Mouse (Mus musculus) E14TG2a.4 (cell line): ENCODE data around the gene Gas7.

Experiments used
- H3K27me3 ChIP-seq: 2 replicates; pipeline ENCODE4 v1.6.1; 2014; ENCODE audit warnings: low read length, control low read depth; ENCODE audit not compliant: insufficient read depth
- H3K36me3 ChIP-seq: 2 replicates; pipeline ENCODE4 v1.6.1; 2014; ENCODE audit warnings: low read length, control low read depth; ENCODE audit not compliant: insufficient read depth
- H3K4me1 ChIP-seq: replicated peaks from 2 replicates; pipeline ENCODE4 v1.6.1; 2014; ENCODE audit warnings: low read depth, low read length, control low read depth
- H3K4me3 ChIP-seq: replicated peaks from 2 replicates; pipeline ENCODE4 v1.5.1; 2014; ENCODE audit warnings: mild to moderate bottlenecking, low read length
- H3K9me3 ChIP-seq: 2 replicates; pipeline ENCODE4 v1.6.1; 2014; ENCODE audit warnings: low read length, control low read depth
- CTCF ChIP-seq: conservative IDR thresholded peaks from 2 replicates; pipeline ENCODE4 v1.5.1; 2014; ENCODE audit warnings: low read length
- NANOG ChIP-seq: IDR thresholded peaks from 2 replicates; pipeline ENCODE4 v1.6.1; 2014; ENCODE audit warnings: borderline replicate concordance, low read length, mixed read lengths
- POU5F1 ChIP-seq: IDR thresholded peaks from 2 replicates; pipeline ENCODE4 v1.6.1; 2014; ENCODE audit warnings: low read length, borderline replicate concordance

Gene Gas7

GRCm38 (mm10) chr11:67581549-67581948 lies 126.3 kb downstream of the Gas7 start:
- no peak for TF ChIP-seq NANOG
- no peak for TF ChIP-seq POU5F1
- Histone ChIP-seq H3K4me1 (no peaks in the 10 kb centered on the region), H3K9me3 (peaks cover 8% of the 10 kb centered on the region), H3K4me3 (no peak overlapping the region), H3K36me3 (no peaks in the 10 kb centered on the region), H3K27me3 (no peaks in the 10 kb centered on the region)

DNA sequence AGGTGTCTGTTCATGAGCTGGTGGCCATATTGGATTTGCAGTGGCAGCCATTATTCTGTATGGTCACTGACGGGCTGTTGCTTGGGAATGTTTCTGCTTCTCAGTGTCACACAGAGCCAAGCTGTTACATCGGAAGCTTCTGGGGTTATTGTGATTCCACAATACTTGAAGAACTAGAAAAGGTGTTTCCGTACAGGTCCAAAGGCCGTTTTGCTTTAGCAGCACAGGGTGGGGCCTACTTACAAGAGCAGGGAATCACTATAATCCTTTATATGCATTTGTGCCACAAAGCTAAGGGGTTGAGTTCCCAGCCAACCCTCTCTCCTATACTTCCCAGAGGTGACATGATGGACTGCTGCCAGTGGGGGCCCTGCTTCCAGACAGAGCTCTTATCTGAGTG lies 127.3 kb downstream of the Gas7 start:
- TF ChIP-seq CTCF (no peak), NANOG (no peak), POU5F1 (no peak)
- peaks cover 10% of the 10 kb centered on the region for H3K9me3 ChIP-seq
- H3K4me3 ChIP-seq, result no peak overlapping the region
- H3K27me3 ChIP-seq, result no peaks in the 10 kb centered on the region
- H3K36me3 ChIP-seq, result no peaks in the 10 kb centered on the region
- no peaks in the 10 kb centered on the region for H3K4me1 ChIP-seq

- H3K4me1 ChIP-seq, result no peaks in the 10 kb centered on the region
- no peak for TF ChIP-seq CTCF
- TF ChIP-seq POU5F1, result no peak
- no peak for TF ChIP-seq NANOG
- peaks cover 10% of the 10 kb centered on the region for H3K9me3 ChIP-seq
- no peaks in the 10 kb centered on the region for H3K36me3 ChIP-seq
- no peak overlapping the region for H3K4me3 ChIP-seq
- no peaks in the 10 kb centered on the region for H3K27me3 ChIP-seq
Measured at GRCm38 (mm10) chr11:67585016-67585415, 129.8 kb downstream of the Gas7 start.

DNA sequence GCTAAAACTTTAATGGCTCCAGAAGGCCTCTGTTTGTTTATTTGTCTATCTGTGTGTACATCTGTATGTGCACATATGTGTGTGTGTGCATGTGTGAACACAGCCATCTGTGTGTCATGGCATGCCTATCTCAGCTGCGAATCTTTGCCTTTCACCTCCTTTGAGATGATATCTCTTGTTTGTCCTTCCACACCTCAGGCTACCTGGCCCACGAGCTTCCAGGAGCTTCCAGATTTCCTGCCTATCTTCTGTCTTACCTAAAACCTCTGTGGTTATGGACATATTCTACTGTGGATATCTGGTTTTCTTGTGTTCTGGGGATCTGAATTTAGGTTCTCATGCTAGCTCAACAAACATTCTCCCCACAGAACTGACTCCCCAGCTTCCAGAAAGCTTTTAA lies 130.4 kb downstream of the Gas7 start:
- TF ChIP-seq NANOG (no peak), POU5F1 (no peak), CTCF (no peak)
- H3K27me3 ChIP-seq, result no peaks in the 10 kb centered on the region
- no peaks in the 10 kb centered on the region for H3K4me1 ChIP-seq
- no peaks in the 10 kb centered on the region for H3K36me3 ChIP-seq
- no peak overlapping the region for H3K4me3 ChIP-seq
- peaks cover 10% of the 10 kb centered on the region for H3K9me3 ChIP-seq

DNA sequence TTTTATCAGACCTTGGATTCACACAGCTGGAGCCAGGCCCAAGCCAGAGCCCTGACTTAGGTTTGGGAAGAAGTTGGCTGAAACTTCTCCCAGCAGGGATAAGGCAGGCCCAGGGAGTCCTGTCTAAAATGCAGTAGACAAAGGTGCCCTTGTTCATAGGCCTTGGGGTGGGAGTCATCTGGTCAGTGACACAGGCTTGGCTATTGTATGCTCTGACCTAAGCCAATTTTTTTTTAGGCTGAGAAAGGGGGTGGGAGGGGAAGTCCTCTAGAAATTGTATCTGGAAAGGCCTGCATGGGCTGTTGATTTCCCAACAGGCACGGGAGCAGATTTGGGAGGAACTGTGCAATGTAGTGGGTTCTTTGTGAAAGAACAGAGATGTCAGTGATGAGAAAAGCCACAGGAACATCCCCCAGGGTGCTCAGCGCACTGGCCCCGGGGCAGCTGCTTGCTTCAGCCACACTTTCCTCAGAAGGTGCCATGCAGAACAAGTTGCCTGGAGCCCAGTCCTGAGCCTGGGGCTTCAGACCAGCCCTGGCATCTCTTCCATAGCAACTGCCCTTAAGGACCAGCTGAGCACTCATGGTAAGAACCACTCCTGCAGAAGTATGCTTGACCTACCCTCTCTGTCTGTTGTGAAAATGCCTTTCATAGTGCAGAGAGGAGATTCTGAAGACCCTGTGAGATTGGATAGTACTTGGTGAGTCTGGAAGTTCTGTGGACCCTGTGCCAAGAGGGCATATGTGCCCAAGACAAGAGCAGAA lies 131.2 kb downstream of the Gas7 start:
- Histone ChIP-seq H3K36me3 (no peaks in the 10 kb centered on the region), H3K4me3 (no peak overlapping the region), H3K4me1 (no peaks in the 10 kb centered on the region), H3K27me3 (no peaks in the 10 kb centered on the region), H3K9me3 (peaks cover 10% of the 10 kb centered on the region)
- TF ChIP-seq NANOG (no peak), POU5F1 (no peak), CTCF (no peak)

DNA sequence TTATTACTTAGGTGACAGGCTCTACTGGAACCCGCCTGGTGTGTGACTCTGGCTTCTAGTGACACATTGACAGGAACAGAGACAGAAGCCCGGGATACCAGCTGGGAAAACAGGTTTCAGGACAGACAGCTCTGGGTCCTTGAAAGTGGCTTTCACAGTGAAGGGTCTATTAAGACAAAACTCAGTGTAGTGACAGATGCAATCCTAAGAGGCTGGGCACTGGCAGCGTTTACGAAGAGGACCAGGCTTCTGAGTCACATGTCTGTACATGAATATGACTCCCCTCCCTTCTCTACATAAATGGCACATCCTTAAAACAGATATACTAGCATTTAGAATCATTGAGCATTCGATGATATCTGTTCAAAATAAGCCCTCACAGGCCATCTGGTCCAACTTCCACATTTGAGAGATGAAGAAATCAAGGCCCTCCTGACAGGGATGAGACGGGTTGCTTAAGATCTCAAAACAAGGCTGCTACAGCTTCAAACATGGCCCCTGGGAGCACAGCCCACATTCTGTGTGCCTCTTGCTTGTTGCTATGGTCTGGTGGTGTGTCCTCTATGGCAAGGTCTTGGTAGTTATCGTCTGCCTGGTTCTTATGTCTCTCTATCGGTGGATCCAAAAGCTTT lies 133.1 kb downstream of the Gas7 start:
- no peak overlapping the region for H3K4me3 ChIP-seq
- H3K9me3 ChIP-seq, result peaks cover 10% of the 10 kb centered on the region
- H3K36me3 ChIP-seq, result no peaks in the 10 kb centered on the region
- no peaks in the 10 kb centered on the region for H3K27me3 ChIP-seq
- no peak for TF ChIP-seq CTCF
- no peak for TF ChIP-seq NANOG
- TF ChIP-seq POU5F1, result no peak
- no peaks in the 10 kb centered on the region for H3K4me1 ChIP-seq

GRCm38 (mm10) chr11:67588828-67589314 lies 133.6 kb downstream of the Gas7 start:
- no peaks in the 10 kb centered on the region for H3K27me3 ChIP-seq
- H3K4me3 ChIP-seq, result no peak overlapping the region
- peaks cover 10% of the 10 kb centered on the region for H3K9me3 ChIP-seq
- TF ChIP-seq CTCF (no peak), NANOG (no peak), POU5F1 (no peak)
- H3K4me1 ChIP-seq, result no peaks in the 10 kb centered on the region
- H3K36me3 ChIP-seq, result no peaks in the 10 kb centered on the region

DNA sequence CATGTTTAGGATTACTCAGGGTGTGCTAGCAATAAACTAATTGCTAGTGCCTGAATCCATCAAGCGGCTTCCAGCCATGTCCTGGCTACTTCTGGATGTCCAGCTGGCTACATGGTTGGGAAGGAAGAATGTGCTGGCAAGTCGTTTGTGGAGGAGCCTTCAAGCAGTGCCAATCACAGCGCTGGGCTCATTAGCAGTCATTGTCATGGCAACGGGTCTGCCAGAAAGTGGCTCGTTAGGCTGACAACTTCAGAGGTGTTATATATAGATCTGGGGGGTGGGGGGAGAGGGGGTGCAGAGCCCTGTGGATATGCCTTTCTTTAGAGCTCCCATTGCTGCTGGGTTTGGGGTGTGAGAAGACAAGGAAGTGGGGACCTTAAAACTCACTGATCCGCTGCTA lies 141.0 kb downstream of the Gas7 start:
- no peak for TF ChIP-seq POU5F1
- TF ChIP-seq NANOG, result no peak
- no peak for TF ChIP-seq CTCF
- Histone ChIP-seq H3K9me3 (no peaks in the 10 kb centered on the region), H3K27me3 (no peaks in the 10 kb centered on the region), H3K4me1 (no peaks in the 10 kb centered on the region), H3K36me3 (no peaks in the 10 kb centered on the region), H3K4me3 (no peak overlapping the region)

DNA sequence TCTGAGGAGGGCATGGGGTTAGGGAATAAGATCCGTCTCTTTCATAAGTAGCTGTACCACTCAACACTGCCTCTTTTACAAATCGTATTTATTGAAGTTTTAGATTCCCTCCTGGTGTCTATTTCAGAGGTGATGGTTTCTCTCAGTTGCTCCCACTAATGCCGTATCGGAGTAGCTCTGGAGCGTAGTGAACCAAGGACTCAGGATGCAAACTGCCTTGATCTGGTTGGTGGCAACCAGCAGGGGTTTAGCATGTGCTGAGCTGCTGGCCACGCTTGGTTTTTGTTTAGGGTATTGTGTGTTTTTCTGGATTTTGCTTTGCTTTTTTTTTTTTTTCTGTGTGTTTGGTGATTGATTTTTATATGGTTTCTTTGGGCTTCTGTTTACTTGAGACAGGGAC lies 141.6 kb downstream of the Gas7 start:
- Histone ChIP-seq H3K4me1 (no peaks in the 10 kb centered on the region), H3K27me3 (no peaks in the 10 kb centered on the region)
- TF ChIP-seq POU5F1 (no peak), NANOG (no peak), CTCF (no peak)

More for the DNA sequence above, 141.6 kb downstream of the Gas7 start:
- Histone ChIP-seq H3K4me3 (no peak overlapping the region), H3K9me3 (no peaks in the 10 kb centered on the region), H3K36me3 (no peaks in the 10 kb centered on the region)
